Mouse (Mus musculus): ENCODE results near the gene Map3k21. TPM values are rescaled to one million over a fixed set of nuclear protein-coding genes. Genes with fewer than 3 reads are reported as not detected.

Gene Map3k21
- total and polyA plus RNA-seq, 2 experiments from 2014 or later, result 0.07 to 0.34 TPM

GRCm38 (mm10) chr8:125996980-125997379, 86.7 kb downstream of the Map3k21 start:
- peaks cover 65% of the 10 kb centered on the region for H3K27me3 ChIP-seq (ENCODE audit: control insufficient read depth, insufficient read depth, low read length)
- TF ChIP-seq CTCF (IDR thresholded peaks at IDR 0.05; ENCODE audit: low read depth) (no peak), EP300 (IDR thresholded peaks at IDR 0.05; ENCODE audit: low read depth) (no peak)
- no peak overlapping the region for H3K9ac ChIP-seq (replicated peaks; ENCODE audit: low read depth, low read length)
- no peak overlapping the region for H3K4me3 ChIP-seq (ENCODE audit: low read depth, low read length)
- no peak overlapping the region for H3K4me2 ChIP-seq (ENCODE audit: low read depth, low read length)
- no peak for ATAC-seq (ENCODE audit: insufficient read depth, low read depth)
- H3K27ac ChIP-seq (ENCODE audit: low read depth), result no peak overlapping the region
- no peak for DNase-seq (ENCODE audit: low spot score)
- H3K36me3 ChIP-seq (replicated peaks; ENCODE audit: control insufficient read depth, insufficient read depth, low read length), result no peaks in the 10 kb centered on the region
- no peaks in the 10 kb centered on the region for H3K9me3 ChIP-seq (replicated peaks; ENCODE audit: control insufficient read depth, low read length)
- 50% methylated on average over 6 of the region's 6 CpGs for WGBS
- H3K4me1 ChIP-seq (ENCODE audit: control insufficient read depth, insufficient read depth), result peaks cover 10% of the 10 kb centered on the region

Other genes with a start within 250 kb of the Map3k21 start
- gene Map10, start 240.6 kb upstream of the Map3k21 start, total RNA-seq (2014; rRNA removed; ENCODE audit: low replicate concordance), result 5.5 and 12.6 TPM in 2 replicates
- 4.1 and 4.5 TPM in 2 replicates for gene Map10, start 240.6 kb upstream of the Map3k21 start, polyA plus RNA-seq (2015; fragmentation: Nextera tagmentation; extraction: Ambion mirVana)
- 30.6 and 35.1 TPM in 2 replicates for gene Ntpcr, start 180.5 kb upstream of the Map3k21 start, total RNA-seq (2014; rRNA removed; ENCODE audit: low replicate concordance)
- gene Ntpcr, start 180.5 kb upstream of the Map3k21 start, polyA plus RNA-seq (2015; fragmentation: Nextera tagmentation; extraction: Ambion mirVana), result 34.7 and 39.3 TPM in 2 replicates
- 0.04 and 0.12 TPM in 2 replicates for gene Pcnx2, start 12.1 kb upstream of the Map3k21 start, total RNA-seq (2014; rRNA removed; ENCODE audit: low replicate concordance)
- 0.16 and 0.22 TPM in 2 replicates for gene Pcnx2, start 12.1 kb upstream of the Map3k21 start, polyA plus RNA-seq (2015; fragmentation: Nextera tagmentation; extraction: Ambion mirVana)
- gene Kcnk1, start 84.7 kb downstream of the Map3k21 start, total RNA-seq (2014; rRNA removed; ENCODE audit: low replicate concordance), result 0.12 and 10.5 TPM in 2 replicates
- 0.55 and 0.78 TPM in 2 replicates for gene Kcnk1, start 84.7 kb downstream of the Map3k21 start, polyA plus RNA-seq (2015; fragmentation: Nextera tagmentation; extraction: Ambion mirVana)

Measured in heart, postnatal 0 days (tissue).